Mouse (Mus musculus) spleen, adult 12 weeks (tissue): ENCODE measurements around the gene Zfyve9.
"Not testable (repeated sequence)": the region's sequence is repeated elsewhere in the genome, so short reads cannot be mapped to it uniquely, and the experiment has no call there.

Experiments
- DNase-seq: peaks from one replicate; pipeline ENCODE4 v3.0.0; 2022; ENCODE audit warnings: low spot score

The Zfyve9 gene

DNA sequence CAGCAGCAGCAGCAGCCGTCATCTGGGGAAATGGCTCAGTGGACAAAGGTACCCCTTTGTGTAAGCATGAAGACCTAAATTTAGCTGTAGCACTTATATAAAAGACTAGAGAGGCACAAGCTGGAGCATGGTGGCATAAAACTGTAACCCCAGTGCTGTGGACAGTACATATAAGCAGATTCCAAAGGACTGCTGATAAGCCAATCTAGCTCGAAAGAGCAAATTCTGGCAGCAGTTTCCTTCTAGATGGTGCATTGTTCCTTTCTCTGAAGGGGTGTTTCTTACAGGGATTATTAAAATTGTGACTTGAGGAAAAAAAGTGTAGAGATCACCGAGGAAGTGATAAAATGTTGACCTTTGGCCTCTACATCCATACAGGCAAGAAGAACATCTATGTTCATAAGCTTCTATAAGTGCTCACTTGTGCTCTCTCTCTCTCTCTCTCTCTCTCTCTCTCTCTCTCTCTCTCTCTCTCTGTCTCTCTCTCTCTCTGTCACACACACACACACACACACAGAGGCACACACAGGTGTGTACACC is 59.3 kb downstream of the Zfyve9 start:
- no peak for DNase-seq

DNA sequence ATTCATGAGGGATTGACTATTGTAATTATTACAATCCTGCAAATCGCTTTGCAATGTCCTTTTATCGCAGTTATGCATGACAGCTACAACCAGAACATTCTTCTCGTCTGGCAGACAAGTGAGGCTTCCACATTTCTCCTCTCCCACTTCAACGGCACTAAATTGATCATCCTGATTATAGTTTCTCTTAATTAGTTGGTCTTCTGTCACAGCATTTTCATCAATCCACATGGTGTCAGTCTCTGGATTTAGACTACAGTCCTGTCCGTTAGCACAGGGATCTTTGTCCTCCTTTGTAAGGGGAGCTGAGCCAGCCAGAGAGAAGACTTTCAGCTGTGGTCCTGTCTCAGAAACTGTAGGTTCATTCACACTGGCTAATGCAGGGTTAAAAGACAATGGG is 61.2 kb downstream of the Zfyve9 start, which contains the start of gene 3110021N24Rik:
3110021N24Rik (plus strand) TSS at position 301 of the 400 bp plus-strand sequence.
- DNase-seq: no peak

DNA sequence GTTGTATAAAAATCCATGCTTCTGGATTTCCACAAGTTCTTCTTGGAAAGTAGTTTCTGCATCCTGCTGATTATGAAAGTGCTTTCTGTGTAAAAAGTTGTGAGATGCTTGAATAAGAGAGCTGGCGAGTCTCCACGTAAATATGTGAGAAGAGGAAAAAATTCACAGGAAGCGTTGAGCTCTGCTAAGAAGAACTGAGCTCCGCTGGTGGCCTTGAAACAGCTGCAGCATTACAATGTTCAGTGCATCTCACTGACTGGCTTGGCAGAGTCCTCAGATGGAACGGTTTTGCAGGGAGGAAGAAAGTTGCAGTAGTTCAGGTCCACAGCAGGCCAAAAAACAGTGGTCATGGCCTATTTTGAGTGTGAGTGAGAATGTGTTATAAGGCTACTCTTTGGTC is 72.4 kb downstream of the Zfyve9 start:
- no peak for DNase-seq

DNA sequence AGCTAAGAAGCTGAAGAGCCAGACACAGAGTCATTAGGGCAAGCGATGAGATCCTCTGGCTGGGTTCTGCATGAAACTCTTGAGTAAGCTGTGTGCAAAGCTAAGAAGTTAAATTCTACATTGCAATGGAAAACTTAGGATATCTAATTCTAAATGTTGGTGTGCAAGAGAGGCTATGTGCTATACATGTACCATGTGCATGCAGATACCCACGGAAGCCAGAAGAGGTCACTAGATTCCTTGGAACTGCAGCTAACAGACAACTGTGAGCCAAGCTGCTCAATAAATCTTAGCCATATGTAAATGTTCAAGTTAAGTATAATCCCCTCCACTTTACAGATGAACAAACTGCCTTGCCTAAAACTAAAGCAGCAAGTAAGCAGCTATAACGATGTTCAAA is 83.7 kb downstream of the Zfyve9 start:
- DNase-seq: no peak

DNA sequence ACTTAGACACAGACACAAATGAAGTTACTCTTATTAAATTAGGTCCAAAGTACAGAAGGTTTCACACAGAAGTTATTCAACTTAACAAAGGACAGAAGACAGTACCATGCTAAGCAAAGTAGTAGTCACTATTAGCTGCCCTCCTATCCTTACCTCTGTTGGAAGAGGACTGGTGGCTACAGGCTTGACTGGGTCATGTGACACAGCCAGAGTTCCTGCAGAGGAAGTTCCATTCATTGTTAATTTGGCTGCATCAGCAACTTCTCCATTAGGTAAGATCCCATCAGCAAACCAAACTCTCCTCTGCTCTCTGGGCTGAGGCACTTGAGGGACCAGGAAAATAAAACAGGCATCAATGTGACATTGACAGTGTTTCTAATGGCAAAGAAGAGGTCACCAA is 89.1 kb downstream of the Zfyve9 start:
- no peak for DNase-seq

- DNase-seq: no peak
Observed at GRCm38 (mm10) chr4:108690479-108690878, 90.1 kb downstream of the Zfyve9 start.

GRCm38 (mm10) chr4:108687098-108687497 is 93.5 kb downstream of the Zfyve9 start:
- DNase-seq: not testable (repeated sequence)

DNA sequence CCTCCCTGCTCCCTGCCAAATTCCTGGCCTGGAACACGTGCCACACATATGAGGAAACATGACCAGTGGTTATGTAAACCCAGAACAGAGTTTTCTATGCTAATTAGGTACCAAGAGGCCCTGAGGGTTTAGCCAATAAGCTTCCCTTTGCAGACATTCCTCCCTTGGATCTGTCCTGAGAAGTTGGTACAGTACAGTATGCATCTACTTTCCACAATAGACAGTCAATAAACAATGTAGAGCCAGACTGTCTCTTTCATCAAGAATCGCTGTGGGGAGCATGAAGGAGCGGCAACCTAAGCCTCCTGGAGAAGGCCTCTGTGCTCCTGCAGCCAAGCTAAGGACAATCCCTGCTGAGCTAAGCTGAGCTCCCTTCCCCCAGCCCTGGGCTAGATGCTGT is 94.4 kb downstream of the Zfyve9 start:
- no peak for DNase-seq

- DNase-seq: no peak
Observed at GRCm38 (mm10) chr4:108664407-108664806, 116.2 kb downstream of the Zfyve9 start.

GRCm38 (mm10) chr4:108638752-108639151 is 141.8 kb downstream of the Zfyve9 start:
- DNase-seq: no peak

- no peak for DNase-seq
Observed at GRCm38 (mm10) chr4:108637721-108638120, 142.9 kb downstream of the Zfyve9 start.

- DNase-seq: no peak
Observed at GRCm38 (mm10) chr4:108635101-108635500, 145.5 kb downstream of the Zfyve9 start.

- no peak for DNase-seq
Observed at GRCm38 (mm10) chr4:108634696-108635095, 145.9 kb downstream of the Zfyve9 start.

DNA sequence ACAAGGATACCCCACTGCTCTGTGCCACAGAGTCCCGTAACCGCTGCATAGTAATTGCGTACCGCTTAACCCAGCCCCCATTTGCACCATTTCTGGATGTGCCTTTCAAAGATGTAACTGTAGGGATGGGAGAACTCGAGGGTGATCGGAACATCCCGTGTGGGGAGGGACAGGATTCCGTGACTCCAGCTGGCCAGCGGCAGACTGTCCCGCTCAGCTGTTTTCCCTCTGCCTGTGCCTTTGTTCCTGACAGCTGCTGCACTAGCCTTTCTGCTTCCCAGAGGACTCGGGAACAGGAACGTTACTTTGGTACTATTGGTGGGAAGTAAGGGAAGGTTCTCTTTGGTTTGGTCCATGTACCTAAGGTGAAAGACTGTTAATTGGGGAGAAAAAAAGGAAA is 146.9 kb downstream of the Zfyve9 start:
- no peak for DNase-seq

GRCm38 (mm10) chr4:108631616-108632015 is 149.0 kb downstream of the Zfyve9 start:
- no peak for DNase-seq

GRCm38 (mm10) chr4:108630096-108630495 is 150.5 kb downstream of the Zfyve9 start:
- DNase-seq: no peak

DNA sequence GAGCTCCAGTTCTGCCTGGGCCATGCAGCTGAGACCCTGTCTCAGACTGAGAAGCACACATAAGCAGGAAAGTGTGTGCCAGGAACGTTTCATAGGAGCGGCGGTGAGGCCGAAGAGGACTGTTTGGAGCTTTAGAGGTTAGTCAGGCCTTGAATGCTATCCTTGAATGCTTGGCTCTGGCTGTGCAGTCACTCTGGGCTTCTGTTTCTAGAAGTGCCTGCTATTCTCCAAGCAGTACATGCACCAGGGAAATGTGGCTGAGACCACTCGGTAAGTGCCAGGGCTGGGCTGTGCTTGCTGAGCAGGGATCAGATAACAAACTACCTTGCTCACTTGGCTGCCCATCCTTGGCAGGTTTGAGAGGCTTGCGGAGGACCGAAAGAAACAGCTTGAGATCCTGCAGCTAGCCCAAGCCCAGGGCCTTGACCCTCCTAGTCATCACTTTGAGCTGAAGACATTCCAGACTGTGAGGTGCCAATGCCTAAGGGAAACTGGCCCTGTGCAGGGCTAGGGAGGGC is 151.2 kb downstream of the Zfyve9 start:
- DNase-seq: no peak

GRCm38 (mm10) chr4:108627066-108627465 is 153.5 kb downstream of the Zfyve9 start:
- no peak for DNase-seq

DNA sequence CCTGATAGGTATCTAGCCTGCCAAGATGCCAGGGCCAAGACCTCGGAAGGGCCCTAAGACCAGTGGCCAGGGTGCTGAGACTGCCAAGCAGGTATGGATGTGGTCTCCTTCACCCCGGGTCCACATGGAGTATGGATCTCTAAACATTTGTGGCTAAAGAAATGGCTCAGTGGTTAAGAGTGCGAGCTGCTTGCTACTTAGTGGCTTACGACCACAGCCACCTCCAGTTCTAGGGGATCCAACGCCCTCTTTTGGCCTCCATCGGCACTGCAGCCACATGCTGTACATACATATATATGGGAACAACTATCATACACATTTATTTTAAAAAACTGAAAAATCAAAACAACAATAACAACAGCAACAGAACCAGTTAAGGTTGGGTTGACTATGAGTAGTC is 159.1 kb downstream of the Zfyve9 start:
- no peak for DNase-seq

DNA sequence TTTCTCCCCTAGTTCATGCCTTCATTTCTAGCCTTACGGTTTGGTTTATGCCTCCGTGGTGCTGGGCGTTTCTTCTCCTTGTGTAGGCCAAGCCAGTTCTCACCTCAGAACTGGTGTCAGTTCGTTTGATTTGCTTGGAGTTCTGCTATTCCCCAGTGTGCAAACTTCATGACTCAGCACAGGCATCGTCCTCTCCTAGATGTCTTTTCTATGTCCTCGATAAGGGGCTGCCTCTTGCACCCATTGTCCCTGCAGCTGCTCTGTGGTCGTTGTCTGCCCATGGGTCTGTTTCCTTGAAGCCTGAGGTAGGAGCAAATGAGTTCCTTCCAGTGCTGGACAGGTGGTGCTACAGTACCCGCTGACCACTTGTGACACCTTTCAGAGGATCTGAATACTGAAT is 160.1 kb downstream of the Zfyve9 start:
- DNase-seq: no peak

DNA sequence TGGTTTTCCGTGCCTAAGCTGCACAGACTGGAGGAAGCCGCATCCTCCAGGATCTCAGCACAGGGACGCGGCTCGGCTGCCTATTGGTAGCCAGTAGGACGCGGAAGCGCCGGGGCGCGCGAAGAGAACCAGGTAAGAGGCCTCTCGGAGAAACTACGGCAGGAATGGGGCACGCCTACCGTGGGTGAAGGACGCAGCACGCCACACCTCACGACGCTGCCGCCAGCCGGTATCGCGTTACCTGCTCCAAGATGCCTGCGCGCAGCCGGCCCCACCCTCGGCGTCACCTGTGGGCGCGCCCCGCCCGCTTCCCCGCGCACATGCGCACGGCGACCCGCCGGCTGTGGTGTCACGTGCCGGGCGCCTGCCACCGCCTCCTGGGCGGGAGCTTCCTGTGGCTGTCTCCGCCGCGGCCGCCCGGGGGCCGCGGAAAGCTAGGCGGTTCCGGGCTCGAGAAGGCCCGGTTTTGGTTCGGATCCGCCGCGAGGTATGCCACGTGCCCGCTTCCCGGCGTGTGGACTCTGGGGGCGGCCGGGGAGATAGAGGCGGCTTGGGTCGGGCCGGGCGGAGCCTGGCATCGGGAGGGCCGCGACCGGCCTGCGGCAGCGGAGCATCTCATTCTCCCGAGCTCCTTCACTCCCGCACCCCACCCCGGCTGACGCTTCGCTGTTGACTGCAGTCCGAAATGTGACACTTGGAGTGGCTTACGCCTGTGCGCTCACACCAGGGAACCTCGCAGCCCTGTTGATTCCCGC is 160.8 kb downstream of the Zfyve9 start, which contains the start of gene Cc2d1b:
Cc2d1b (plus strand) TSS at position 354 of the 755 bp plus-strand sequence.
- DNase-seq: peak; percentile 94

DNA sequence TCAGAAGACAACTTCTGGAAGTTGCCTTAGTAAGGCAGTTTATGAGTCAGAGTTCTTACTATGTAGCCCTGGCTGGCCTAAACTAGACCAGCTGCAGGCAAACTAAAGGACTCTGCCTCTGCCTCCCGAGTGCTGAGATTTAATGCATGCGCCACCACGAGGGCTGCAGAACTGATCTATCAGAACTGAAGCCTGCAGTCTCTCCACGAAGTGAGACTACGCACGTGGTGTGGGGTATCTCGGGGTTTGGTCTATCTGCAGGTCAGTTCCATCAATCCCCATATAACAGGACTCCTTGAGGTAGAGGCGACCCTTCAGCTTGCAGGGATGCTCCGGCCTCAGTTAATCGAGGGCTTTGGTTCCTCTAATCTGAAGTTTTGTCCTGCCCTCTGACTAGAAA is 161.4 kb downstream of the Zfyve9 start:
- DNase-seq: no peak

GRCm38 (mm10) chr4:108618586-108618985 is 162.0 kb downstream of the Zfyve9 start:
- DNase-seq: no peak

GRCm38 (mm10) chr4:108610935-108611334 is 169.7 kb downstream of the Zfyve9 start:
- no peak for DNase-seq
